Mouse (Mus musculus) lung, adult 10 weeks (tissue): ENCODE results near the gene Rgs11. TPM values are rescaled to one million over a fixed set of nuclear protein-coding genes. Genes with fewer than 3 reads are reported as not detected.

Source experiments
- polyA plus RNA-seq: library from polyadenylated mRNA; stranded (reverse); fragments of 350-450 nt; fragmentation: Illumina TruSeq; extraction: RNeasy Lipid Tissue Mini Kit (QIAGEN cat#74804); gene quantifications from one replicate; pipeline ENCODE4 v1.2.3, GENCODE M21; 2014; ENCODE audit warnings: low read depth, low replicate concordance; ENCODE audit not compliant: insufficient read depth

The Rgs11 gene
- polyA plus RNA-seq: 12.0 TPM

DNA sequence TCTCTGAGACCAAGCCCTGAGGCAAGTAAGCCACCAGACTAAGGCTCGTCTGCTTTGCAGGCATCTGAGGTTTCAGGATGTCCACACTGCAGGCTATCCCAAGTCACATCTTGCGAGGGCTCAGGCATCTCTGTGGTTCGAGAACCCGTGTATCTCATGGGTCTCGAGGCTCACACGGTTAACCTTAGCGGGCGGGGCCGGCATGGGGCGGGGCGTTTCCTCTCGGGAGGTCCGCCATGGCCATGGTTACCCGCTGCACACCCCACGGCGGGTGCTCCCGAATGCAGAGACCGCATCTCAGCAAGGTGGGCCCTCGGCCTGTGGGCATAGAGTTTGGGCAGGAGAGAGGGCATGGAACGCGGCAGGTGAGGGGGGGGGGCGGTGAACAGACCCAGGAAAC is at the start of gene Rgs11:
Rgs11 (plus strand) TSS at position 215 of the 400 bp plus-strand sequence.

DNA sequence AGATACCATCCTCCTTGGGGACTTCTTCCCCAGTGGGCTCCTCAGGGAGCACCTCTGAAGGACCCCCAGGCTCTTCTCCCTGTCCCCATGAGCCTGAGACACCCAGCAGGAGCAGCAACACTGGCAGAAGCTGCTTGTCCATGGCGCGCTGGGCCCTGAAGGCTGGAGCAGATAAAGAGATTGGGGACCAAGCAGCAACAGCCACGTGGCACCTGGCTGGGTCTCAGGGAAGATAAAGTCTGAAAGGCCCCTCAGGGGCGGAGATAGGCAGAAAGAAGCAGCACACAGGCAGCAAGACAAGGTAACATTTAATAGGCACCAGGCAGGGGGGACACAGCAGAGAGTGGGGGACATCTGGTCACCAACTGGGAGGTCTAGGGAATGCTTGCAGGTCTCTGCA is 3.9 kb upstream of the Rgs11 start, which contains the start of gene Pdia2:
Pdia2 (minus strand) TSS at position 196 of the 400 bp plus-strand sequence.

DNA sequence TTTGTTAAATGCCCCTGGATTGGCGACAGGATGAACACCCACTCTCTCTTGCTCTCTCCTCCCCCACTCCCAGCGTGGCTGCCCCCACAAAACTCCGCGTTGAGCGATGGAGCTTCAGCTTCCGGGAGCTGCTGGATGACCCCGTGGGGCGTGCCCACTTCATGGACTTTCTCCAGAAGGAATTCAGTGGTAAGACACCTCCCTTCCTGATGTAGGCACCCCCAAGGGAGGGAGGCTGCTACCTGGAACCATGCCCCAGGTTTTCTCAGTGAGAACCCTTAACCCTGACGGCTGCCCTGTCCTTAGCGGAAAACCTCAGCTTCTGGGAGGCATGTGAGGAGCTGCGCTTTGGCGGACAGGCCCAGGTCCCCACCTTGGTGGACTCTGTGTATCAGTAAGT is 4.9 kb downstream of the Rgs11 start, which contains the start of gene Arhgdig:
Arhgdig (minus strand) TSS at position 101 of the 400 bp plus-strand sequence.

DNA sequence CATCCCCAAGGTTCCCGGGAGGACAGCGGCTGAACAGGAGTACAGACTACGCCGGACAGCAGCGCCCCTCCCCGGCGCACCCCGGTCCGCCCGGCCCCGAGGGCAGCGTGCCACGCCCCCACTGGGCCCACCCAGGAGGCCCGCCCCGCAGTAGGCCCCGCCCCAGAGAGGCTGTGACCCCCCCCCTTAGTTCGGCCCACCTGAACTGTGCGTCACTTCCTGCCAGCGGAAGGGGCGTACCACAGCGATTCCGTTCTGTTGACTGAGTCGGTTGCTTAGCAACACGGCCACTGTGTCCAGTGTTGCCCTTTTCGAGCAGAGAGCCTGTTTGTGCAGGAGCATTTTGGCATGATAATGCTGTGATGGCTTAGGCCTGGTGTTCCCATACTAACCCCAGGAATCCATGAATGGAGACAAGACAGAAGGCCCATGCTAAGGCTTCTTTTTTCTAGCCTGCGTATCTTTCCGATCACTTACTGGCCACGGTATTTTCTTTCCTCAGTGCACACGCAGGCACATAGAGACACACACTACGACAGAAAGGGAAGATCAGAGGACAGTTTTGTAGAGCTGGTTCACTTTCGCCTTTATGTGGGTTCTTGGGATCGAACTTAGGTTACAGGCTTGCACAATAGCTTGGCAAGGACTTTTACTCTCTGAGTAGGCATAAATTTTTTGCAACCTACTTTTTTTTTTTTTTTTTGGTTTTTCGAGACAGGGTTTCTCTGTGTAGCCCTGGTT is 41.5 kb downstream of the Rgs11 start, which contains the start of gene Fam234a:
Fam234a (minus strand) TSS at position 142 of the 741 bp plus-strand sequence.

DNA sequence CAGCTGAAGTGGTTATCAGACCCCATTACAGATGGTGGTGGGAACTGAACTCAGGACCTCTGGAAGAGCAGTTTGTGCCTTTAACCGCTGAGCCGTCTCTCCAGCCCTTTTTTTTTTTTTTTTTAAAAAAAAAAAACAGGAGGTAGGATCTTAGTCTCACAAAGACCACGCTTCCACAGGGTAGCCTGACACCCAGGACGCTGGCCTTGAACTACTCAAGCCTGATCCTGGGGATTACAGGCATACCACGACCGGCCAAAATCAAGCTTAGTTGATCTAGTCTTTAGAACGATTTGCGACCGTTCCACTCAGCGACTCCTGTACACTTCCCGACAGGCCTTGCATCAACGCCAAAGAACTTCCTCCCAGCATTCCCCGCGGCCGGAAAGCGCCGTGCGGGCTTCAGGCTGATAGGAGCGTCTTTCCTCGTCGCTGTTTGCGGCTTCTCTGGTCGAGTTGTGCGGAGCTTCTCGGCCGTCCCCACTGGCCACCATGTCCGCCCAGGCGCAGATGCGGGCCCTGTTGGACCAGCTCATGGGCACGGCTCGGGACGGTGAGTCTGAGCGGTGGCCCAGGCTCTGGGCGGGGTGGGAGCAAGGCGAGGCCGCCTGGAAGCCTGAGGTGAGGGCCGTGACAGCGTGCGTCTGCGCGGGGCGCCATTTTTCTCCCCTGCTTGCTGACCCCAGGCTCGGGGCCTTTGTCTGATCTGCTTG is 49.9 kb downstream of the Rgs11 start, which contains the start of gene Luc7l:
Luc7l (plus strand) TSS at position 358 of the 713 bp plus-strand sequence.

Other genes starting within 250 kb of the Rgs11 start
- 6.4 TPM for gene Capn15, start 217.2 kb upstream of the Rgs11 start, polyA plus RNA-seq
- 10.4 TPM for gene Rab11fip3, start 133.4 kb upstream of the Rgs11 start, polyA plus RNA-seq
- 9.6 TPM for gene Decr2, start 112.6 kb upstream of the Rgs11 start, polyA plus RNA-seq
- gene Nme4, start 107.3 kb upstream of the Rgs11 start, polyA plus RNA-seq: 3.2 TPM
- 10.8 TPM for gene Tmem8, start 89.7 kb upstream of the Rgs11 start, polyA plus RNA-seq
- gene Mrpl28, start 79.5 kb upstream of the Rgs11 start, polyA plus RNA-seq: 76.8 TPM
- gene Axin1, start 64.3 kb upstream of the Rgs11 start, polyA plus RNA-seq: 18.3 TPM
- 0.95 TPM for gene Pdia2, start 3.9 kb upstream of the Rgs11 start, polyA plus RNA-seq
- 39.2 TPM for gene Arhgdig, start 4.8 kb downstream of the Rgs11 start, polyA plus RNA-seq
- gene Fam234a, start 41.3 kb downstream of the Rgs11 start, polyA plus RNA-seq: 29.0 TPM
- 22.6 TPM for gene Luc7l, start 49.9 kb downstream of the Rgs11 start, polyA plus RNA-seq
- 2.3 TPM for gene Neurl1b, start 211.9 kb downstream of the Rgs11 start, polyA plus RNA-seq